26 mouse cellular contexts compared by ENCODE assay signal in the genomic region with DNA sequence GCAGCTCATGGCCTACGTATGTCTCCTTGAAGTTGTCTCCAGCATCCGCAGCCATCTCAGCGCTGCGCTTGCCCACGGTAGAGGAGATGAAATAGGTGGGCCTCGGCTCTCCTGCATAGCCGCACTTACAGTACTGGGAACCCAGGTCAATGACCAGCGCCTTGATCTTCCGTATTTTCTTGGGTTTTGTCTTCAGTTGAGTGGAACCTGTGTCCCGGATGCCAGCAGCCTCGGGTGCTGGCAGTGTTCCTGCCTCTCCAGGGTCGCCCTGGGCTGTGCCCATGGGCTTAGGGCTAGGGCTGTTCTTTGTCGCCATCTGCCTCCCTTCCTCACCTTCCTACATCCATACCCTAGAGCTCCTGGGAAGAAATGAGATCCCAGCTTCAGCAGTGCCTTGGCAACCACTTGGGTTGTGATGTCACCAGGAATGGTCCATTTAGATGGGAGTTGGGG. TPM values are rescaled to one million over a fixed set of nuclear protein-coding genes. Genes with fewer than 3 reads are reported as not detected.
A peak's percentile ranks its signal among the peaks of the same experiment; 100 is the strongest.
DNase-seq lines count a peak whose midpoint lies in the region; ATAC-seq and TF ChIP-seq lines count a peak whose summit lies in the region.
"Had no signal": no experiment of that assay in that cellular context is flagged by ENCODE, and none has a peak within 500 bp of the region (broad histone marks: within the 10 kb centered on the region; RNA-seq: fewer than 3 reads in every experiment).

A gene (minus strand): TSS at position 403 of the 453 bp plus-strand sequence.

- peaks cover 10% of the 10 kb centered on the region for H3K4me1 ChIP-seq in testis, adult 2 months (ENCODE audit: control insufficient read depth, insufficient read depth, low read length)
- H3K4me1 ChIP-seq in ES-Bruce4 (ENCODE audit: control insufficient read depth, insufficient read depth, low read length): no peaks in the 10 kb centered on the region
- H3K4me1 ChIP-seq in stomach, postnatal 0 days (replicated peaks; ENCODE audit: control insufficient read depth, insufficient read depth): no peaks in the 10 kb centered on the region
- no peaks in the 10 kb centered on the region for H3K4me1 ChIP-seq in hindbrain, embryonic 16.5 days (ENCODE audit: control insufficient read depth, insufficient read depth, low read depth, low read length)
- H3K4me1 ChIP-seq: embryonic facial prominence, embryonic 10.5 days; embryonic facial prominence, embryonic 12.5 days; forebrain, embryonic 13.5 days; forebrain, embryonic 15.5 days had no signal

- 94% methylated on average over 13 of the region's 13 CpGs for WGBS in stomach, postnatal 0 days
- 95% methylated on average over 13 of the region's 13 CpGs for WGBS in hindbrain, embryonic 16.5 days

- no peak within 1 kb of the TSS for H3K9ac ChIP-seq in ES-Bruce4 (ENCODE audit: low read depth, poor library complexity, severe bottlenecking)
- H3K9ac ChIP-seq in stomach, postnatal 0 days (ENCODE audit: low read length): no peak within 1 kb of the TSS
- H3K9ac ChIP-seq in hindbrain, embryonic 16.5 days (ENCODE audit: low read depth, low read length): no peak within 1 kb of the TSS
- H3K9ac ChIP-seq: embryonic facial prominence, embryonic 12.5 days; forebrain, embryonic 13.5 days; forebrain, embryonic 15.5 days; forebrain, postnatal 0 days had no signal

- H3K4me2 ChIP-seq in stomach, postnatal 0 days (replicated peaks; ENCODE audit: low read depth): no peak within 1 kb of the TSS
- H3K4me2 ChIP-seq in hindbrain, embryonic 16.5 days (ENCODE audit: low read length): no peak within 1 kb of the TSS
- H3K4me2 ChIP-seq: embryonic facial prominence, embryonic 12.5 days; forebrain, embryonic 13.5 days; forebrain, embryonic 15.5 days had no signal

- TF ChIP-seq CTCF in testis, adult 2 months (IDR thresholded peaks at IDR 0.05; ENCODE audit: control insufficient read depth, insufficient read depth, insufficient replicate concordance, low read depth, low read length): no peak
- no peak for TF ChIP-seq CTCF in ES-Bruce4 (IDR thresholded peaks at IDR 0.05; ENCODE audit: low read depth, low read length)
- TF ChIP-seq CTCF in stomach, postnatal 0 days (IDR thresholded peaks at IDR 0.05; ENCODE audit: low read depth): no peak

- intact Hi-C loops in left cerebral cortex, postnatal 14 days (cut with DNase I): no loop called here

- peak within 1 kb of the TSS; percentile 96 for H3K4me3 ChIP-seq in testis, adult 2 months (ENCODE audit: control insufficient read depth, low read depth, low read length)
- peak within 1 kb of the TSS; percentile 36 for H3K4me3 ChIP-seq in ES-Bruce4 (ENCODE audit: low read depth, low read length)
- no peak within 1 kb of the TSS for H3K4me3 ChIP-seq in stomach, postnatal 0 days (ENCODE audit: low read depth, low read length)
- no peak within 1 kb of the TSS for H3K4me3 ChIP-seq in hindbrain, embryonic 16.5 days (ENCODE audit: low read length)
- H3K4me3 ChIP-seq: embryonic facial prominence, embryonic 10.5 days; embryonic facial prominence, embryonic 12.5 days; forebrain, embryonic 13.5 days; forebrain, embryonic 15.5 days had no signal

- H3K27me3 ChIP-seq in testis, adult 2 months (ENCODE audit: control insufficient read depth, insufficient read depth, low read length): no peaks in the 10 kb centered on the region
- H3K27me3 ChIP-seq in ES-Bruce4 (ENCODE audit: control insufficient read depth, insufficient read depth, low read length, poor library complexity, severe bottlenecking): no peaks in the 10 kb centered on the region
- no peaks in the 10 kb centered on the region for H3K27me3 ChIP-seq in stomach, postnatal 0 days (ENCODE audit: control insufficient read depth, insufficient read depth, low read length)
- no peaks in the 10 kb centered on the region for H3K27me3 ChIP-seq in hindbrain, embryonic 16.5 days (replicated peaks; ENCODE audit: control insufficient read depth, insufficient read depth, low read length)
- H3K27me3 ChIP-seq: embryonic facial prominence, embryonic 12.5 days; forebrain, embryonic 13.5 days; forebrain, embryonic 15.5 days; Patski had no signal

- ATAC-seq in stomach, postnatal 0 days (ENCODE audit: low FRiP score, low TSS enrichment): peak; percentile 15; the same call in 1 of the 2 replicates
- ATAC-seq in hindbrain, embryonic 16.5 days: no peak
- ATAC-seq: activated CD4-positive, CD25-positive, alpha-beta regulatory T cell, adult 4 months; forebrain, embryonic 13.5 days; forebrain, embryonic 15.5 days; forebrain, postnatal 0 days; Patski had no signal

- no peaks in the 10 kb centered on the region for H3K36me3 ChIP-seq in testis, adult 2 months (ENCODE audit: control insufficient read depth, insufficient read depth, low read length)
- no peaks in the 10 kb centered on the region; the same call in none of the 2 replicates for H3K36me3 ChIP-seq in ES-Bruce4 (ENCODE audit: control insufficient read depth, insufficient read depth, low read length, poor library complexity, severe bottlenecking)
- H3K36me3 ChIP-seq in stomach, postnatal 0 days (ENCODE audit: control insufficient read depth, insufficient read depth, low read length): no peaks in the 10 kb centered on the region
- H3K36me3 ChIP-seq in hindbrain, embryonic 16.5 days (ENCODE audit: control insufficient read depth, insufficient read depth, low read length): peaks cover 10% of the 10 kb centered on the region

- TF ChIP-seq POLR2A in testis, adult 2 months (IDR thresholded peaks at IDR 0.05; ENCODE audit: control insufficient read depth, low read depth, low read length): peak; percentile 69
- no peak for TF ChIP-seq POLR2A in ES-Bruce4 (IDR thresholded peaks at IDR 0.05; ENCODE audit: insufficient read depth, low read length)

- peaks cover 7% of the 10 kb centered on the region; the same call in 1 of the 2 replicates for H3K9me3 ChIP-seq in ES-Bruce4 (replicated peaks; ENCODE audit: control insufficient read depth, insufficient read depth, low read length, poor library complexity, severe bottlenecking)
- H3K9me3 ChIP-seq in stomach, postnatal 0 days (ENCODE audit: control insufficient read depth, low read length): no peaks in the 10 kb centered on the region
- H3K9me3 ChIP-seq in hindbrain, embryonic 16.5 days (ENCODE audit: control insufficient read depth, low read length): no peaks in the 10 kb centered on the region
- H3K9me3 ChIP-seq: embryonic facial prominence, embryonic 10.5 days; embryonic facial prominence, embryonic 12.5 days; forebrain, embryonic 13.5 days; forebrain, embryonic 15.5 days; G1E had no signal

- DNase-seq in testis, postnatal 14 days (ENCODE audit: low spot score): no peak
- no peak for DNase-seq in stomach, postnatal 0 days (ENCODE audit: low spot score)
- no peak for DNase-seq in left cerebral cortex, postnatal 14 days (ENCODE audit: low spot score in 2 of 2)
- DNase-seq in spleen, postnatal 36 days (ENCODE audit: low spot score in 2 of 2): no peak
- DNase-seq: adrenal gland, adult 8-10 months; adrenal gland, postnatal 14 days; adrenal gland, postnatal 36 days; cerebellum, adult 11-12 months; cerebellum, adult 2 months; cerebellum, adult 9-10 months; cerebellum, postnatal 10 days; cerebellum, postnatal 25 days; forebrain, postnatal 0 days had no signal

- H3K27ac ChIP-seq in testis, adult 2 months (ENCODE audit: control insufficient read depth, insufficient read depth, low read depth, low read length): peak within 1 kb of the TSS; percentile 87
- H3K27ac ChIP-seq in ES-Bruce4 (ENCODE audit: insufficient read depth, low read length): no peak within 1 kb of the TSS
- no peak within 1 kb of the TSS for H3K27ac ChIP-seq in stomach, postnatal 0 days (replicated peaks)
- no peak within 1 kb of the TSS for H3K27ac ChIP-seq in hindbrain, embryonic 16.5 days (ENCODE audit: low read depth, low read length)
- H3K27ac ChIP-seq: embryonic facial prominence, embryonic 10.5 days; embryonic facial prominence, embryonic 12.5 days; forebrain, embryonic 13.5 days; forebrain, embryonic 15.5 days had no signal

- TF ChIP-seq EP300 in ES-Bruce4 (IDR thresholded peaks at IDR 0.05; ENCODE audit: insufficient read depth, low read depth, low read length): no peak
- TF ChIP-seq EP300 in stomach, postnatal 0 days (optimal IDR thresholded peaks at IDR 0.05): no peak

RNA-seq across cellular contexts. Expression of the gene that starts here (rescaled TPM):
- 1,338 and 1,445 TPM in 2 replicates for polyA plus RNA-seq in testis, adult 2 months (2012; rRNA removed)
- 0.70 TPM in 1 of 2 replicates, not detected in the other for polyA plus RNA-seq in ES-Bruce4 (2011; ENCODE audit: insufficient read depth, insufficient read length, low read depth, missing spikeins)
- not detected in 2 replicates for polyA plus RNA-seq in stomach, postnatal 0 days (2015; fragmentation: Nextera tagmentation; extraction: Ambion mirVana)
- under 1 TPM in 1 of 2 experiments, not detected in 1; 0.24 TPM for total RNA-seq in left cerebral cortex, postnatal 14 days (2021)
- polyA plus RNA-seq in hindbrain, embryonic 16.5 days (2015; fragmentation: Nextera tagmentation; extraction: Ambion mirVana): not detected in 2 replicates
- total RNA-seq: adrenal gland, postnatal 14 days; G1E had no signal
- polyA plus RNA-seq: activated CD4-positive, CD25-positive, alpha-beta regulatory T cell, adult 4 months; C2C12; embryonic facial prominence, embryonic 10.5 days; embryonic facial prominence, embryonic 12.5 days; embryonic facial prominence, embryonic 14.5 days; forebrain, embryonic 11.5 days; forebrain, embryonic 13.5 days; forebrain, embryonic 15.5 days; forebrain, postnatal 0 days; Patski had no signal

Comparison
In these comparisons a context has a peak if more than half of its experiments do, and no peak if none do; other contexts are left out.
1. RNA of the gene that starts here (polyA plus RNA-seq): 1,338 to 1,445 TPM in testis, adult 2 months; 0.70 TPM in ES-Bruce4, not detected in stomach, postnatal 0 days and not detected in hindbrain, embryonic 16.5 days; every median in the first group is over 100 times any median in the second.
2. Peak in ATAC-seq in stomach, postnatal 0 days; RNA of the gene not detected or under 1 TPM.
3. H3K4me3 ChIP-seq: peak in testis, adult 2 months (single experiment) and ES-Bruce4 (single experiment); none in stomach, postnatal 0 days (single experiment) and hindbrain, embryonic 16.5 days (single experiment).